Mouse (Mus musculus): ENCODE results near the gene Auts2. TPM values are rescaled to one million over a fixed set of nuclear protein-coding genes. Genes with fewer than 3 reads are reported as not detected.

Gene Auts2
- polyA plus RNA-seq, 1 experiment, result not detected

DNA sequence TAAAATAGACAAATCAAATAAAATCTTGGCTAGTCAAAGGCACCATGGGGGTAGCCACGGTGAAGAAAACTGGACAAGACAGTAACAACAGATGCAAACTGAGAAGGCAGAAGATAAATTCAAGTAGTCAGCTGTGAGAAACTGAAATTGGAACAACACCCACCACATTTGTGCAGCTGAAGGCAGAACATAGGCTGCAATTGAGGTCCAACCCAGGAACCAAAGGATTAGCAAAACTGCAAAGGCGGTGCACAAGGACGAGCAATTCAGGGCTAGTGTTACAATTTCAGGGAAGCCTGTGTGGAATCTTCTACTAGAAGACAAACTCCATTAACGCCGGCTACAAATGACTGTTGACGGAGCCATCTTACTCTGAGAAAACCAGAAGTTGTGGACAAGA, 550.9 kb downstream of the Auts2 start:
- no peak for TF ChIP-seq GATA1 (IDR thresholded peaks at IDR 0.05; ENCODE audit: low read length)

- TF ChIP-seq GATA1 (IDR thresholded peaks at IDR 0.05; ENCODE audit: low read length), result no peak
These were observed 552.6 kb downstream of the Auts2 start for GRCm38 (mm10) chr5:131990532-131990931.

GRCm38 (mm10) chr5:131981451-131981850, 561.7 kb downstream of the Auts2 start:
- TF ChIP-seq GATA1 (IDR thresholded peaks at IDR 0.05; ENCODE audit: low read length), result no peak

DNA sequence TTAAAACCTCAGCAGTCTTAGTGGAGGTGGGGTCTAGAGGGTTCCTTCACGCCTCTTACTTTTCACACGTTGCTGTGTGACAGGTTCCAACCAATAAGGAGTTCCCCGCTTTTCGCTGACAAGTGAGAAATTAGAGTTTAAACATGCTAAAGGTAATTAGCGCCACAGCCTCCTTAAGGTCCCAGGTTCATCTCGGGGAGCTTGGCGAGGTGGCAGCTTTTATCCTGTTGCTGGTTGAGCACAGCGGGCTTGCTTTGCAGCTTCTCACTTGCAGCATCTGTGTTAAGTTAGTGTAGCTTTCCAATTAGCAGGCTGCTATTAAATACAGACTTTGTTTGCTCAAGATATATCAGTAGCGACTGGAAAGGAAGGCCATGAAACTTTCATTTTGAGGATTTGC, 564.2 kb downstream of the Auts2 start:
- TF ChIP-seq GATA1 (IDR thresholded peaks at IDR 0.05; ENCODE audit: low read length), result no peak

GRCm38 (mm10) chr5:131977497-131977896, 565.6 kb downstream of the Auts2 start:
- TF ChIP-seq GATA1 (IDR thresholded peaks at IDR 0.05; ENCODE audit: low read length), result no peak

- TF ChIP-seq GATA1 (IDR thresholded peaks at IDR 0.05; ENCODE audit: low read length), result no peak
These were observed 571.2 kb downstream of the Auts2 start for GRCm38 (mm10) chr5:131971901-131972300.

DNA sequence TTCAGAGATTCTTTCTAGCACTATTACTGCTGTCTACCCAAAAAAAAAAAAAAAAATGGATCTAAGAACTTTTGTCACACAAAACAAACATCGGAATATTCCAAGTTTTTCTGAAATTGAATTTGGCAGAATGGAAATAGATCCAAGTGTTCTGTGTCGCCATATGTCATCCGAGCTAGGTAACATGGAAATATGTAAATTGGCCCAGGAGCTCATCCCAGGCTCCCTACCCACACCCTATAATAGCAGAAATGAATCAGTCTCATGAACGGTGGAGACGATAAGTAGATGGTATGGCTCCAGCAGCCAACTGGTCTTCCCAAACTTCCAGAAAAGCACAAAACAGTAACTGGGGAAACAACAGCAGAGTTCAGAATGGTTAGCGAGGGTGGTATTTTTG, 577.6 kb downstream of the Auts2 start:
- no peak for TF ChIP-seq GATA1 (IDR thresholded peaks at IDR 0.05; ENCODE audit: low read length)

DNA sequence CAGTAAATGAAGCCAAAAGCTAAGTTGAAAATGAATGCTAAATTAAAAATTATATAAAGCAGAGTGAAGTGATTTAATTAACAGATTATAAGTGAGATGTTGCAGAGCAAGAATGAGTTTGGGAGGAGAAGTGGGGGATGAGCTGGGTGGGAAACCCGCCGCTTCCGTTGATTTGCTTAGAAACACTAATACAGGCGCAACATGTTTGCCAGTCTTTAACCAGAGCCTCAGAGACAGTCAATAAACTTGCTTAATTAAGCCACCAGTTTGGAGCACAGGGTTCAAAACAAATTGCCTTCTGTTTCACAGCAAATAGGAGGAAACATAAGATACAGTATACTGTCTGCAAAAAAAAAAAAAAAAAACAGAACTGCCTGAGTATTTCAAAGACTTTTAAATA, 579.6 kb downstream of the Auts2 start:
- no peak for TF ChIP-seq GATA1 (IDR thresholded peaks at IDR 0.05; ENCODE audit: low read length)

GRCm38 (mm10) chr5:131961859-131962258, 581.3 kb downstream of the Auts2 start:
- no peak for TF ChIP-seq GATA1 (IDR thresholded peaks at IDR 0.05; ENCODE audit: low read length)

- no peak for TF ChIP-seq GATA1 (IDR thresholded peaks at IDR 0.05; ENCODE audit: low read length)
These were observed 582.7 kb downstream of the Auts2 start for GRCm38 (mm10) chr5:131960432-131960831.

DNA sequence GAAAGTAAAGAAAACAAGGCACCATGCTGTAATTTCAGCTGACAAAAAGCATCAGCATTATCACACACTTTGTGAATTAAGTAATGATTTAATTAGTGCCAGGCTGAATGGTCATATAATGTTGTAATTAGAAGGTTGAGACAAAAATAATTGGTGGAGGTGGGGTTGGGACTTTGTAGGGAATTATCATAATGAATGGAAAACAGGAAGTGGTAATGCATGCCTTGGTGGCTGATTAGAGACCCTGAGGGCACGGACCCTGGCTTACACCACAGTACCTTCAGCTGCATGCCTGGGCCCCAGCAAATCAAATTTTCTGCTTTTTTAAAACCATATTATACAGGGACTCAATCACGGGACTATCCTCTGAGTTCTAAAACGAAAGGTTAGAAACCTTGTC, 586.1 kb downstream of the Auts2 start:
- TF ChIP-seq GATA1 (IDR thresholded peaks at IDR 0.05; ENCODE audit: low read length), result no peak

GRCm38 (mm10) chr5:131956090-131956489, 587.1 kb downstream of the Auts2 start:
- no peak for TF ChIP-seq GATA1 (IDR thresholded peaks at IDR 0.05; ENCODE audit: low read length)

DNA sequence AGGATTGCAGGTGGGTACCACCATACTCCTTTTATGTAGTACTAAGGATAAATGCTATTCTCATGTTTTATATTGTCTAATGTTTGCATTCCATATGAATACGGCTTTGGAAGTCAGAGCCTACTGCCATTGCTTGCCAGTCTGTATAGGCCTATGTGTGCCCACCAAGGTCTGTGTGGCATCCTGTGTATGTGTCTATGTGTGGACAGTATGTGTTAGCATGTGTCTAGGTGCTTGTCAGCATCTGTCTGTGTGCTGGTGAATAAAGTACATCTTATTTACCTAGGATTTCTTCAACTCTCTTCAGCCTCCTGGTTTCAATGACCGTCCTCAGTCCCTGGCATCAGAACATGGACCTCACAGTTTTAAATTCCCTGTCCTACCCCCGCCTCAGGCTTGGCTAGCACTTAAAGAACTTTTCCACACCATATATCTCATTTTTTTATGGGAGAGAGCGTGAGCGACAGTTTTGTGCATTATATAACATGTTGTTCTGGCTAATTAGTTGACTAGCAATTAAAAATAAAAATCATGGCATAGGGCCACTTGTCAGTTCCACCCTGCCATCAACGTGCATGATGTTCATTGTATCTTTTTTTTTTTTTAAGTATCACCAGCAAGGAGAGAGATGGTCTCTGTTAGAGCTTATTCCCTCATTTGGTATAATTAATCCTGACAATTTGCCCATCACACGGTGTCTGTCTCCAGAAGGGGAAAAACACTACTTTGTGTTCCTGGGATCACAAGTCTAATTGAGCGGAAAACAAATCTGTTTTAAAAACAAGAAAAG, 587.7 kb downstream of the Auts2 start:
- no peak for TF ChIP-seq GATA1 (IDR thresholded peaks at IDR 0.05; ENCODE audit: low read length)

DNA sequence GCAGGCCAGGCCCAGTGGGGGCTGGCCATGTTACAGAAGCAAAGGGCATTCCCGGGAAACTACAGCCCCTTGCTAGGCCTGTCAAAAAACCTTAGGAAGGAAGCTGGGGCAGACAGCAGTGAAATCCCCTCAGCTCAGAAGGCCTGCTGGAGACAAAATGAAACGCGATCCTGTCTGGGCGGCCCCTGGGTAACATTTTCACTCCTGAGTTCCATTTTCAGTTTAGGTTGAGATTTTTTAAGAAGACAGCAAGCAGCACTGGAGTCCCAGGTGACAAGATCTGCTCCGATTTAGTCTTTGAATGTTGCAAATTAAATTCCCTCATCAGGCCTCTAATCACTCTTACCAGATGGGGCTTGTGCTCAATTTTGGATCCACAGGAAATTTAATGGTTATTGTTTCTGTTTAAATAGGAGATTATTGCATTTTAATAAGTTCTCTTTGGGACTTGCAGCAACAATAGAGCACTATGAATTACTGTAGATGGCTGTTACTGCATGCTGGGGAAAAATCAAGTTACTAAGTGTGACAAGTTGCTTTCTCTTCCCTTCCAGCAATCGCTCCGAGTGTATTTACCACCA, 594.5 kb downstream of the Auts2 start:
- no peak for TF ChIP-seq GATA1 (IDR thresholded peaks at IDR 0.05; ENCODE audit: low read length)

DNA sequence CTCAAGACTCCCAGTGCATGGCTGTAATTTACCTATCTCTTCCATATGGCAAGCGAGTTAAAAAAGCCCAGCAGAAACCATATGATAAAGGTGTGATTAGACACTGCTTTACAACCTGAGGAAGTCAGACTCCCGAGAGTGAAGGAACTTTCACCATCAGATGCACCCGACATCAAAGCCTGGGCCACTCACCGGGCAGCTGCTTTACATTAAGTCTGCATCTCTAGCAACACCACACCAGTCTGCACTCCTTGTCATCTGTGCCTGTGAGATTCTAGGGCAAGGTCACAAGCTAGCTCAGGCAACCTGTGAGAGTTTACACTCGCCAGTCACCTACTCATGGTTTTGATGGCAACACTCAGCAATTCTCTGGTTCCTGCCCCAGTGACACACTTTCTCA, 596.3 kb downstream of the Auts2 start:
- no peak for TF ChIP-seq GATA1 (IDR thresholded peaks at IDR 0.05; ENCODE audit: low read length)

DNA sequence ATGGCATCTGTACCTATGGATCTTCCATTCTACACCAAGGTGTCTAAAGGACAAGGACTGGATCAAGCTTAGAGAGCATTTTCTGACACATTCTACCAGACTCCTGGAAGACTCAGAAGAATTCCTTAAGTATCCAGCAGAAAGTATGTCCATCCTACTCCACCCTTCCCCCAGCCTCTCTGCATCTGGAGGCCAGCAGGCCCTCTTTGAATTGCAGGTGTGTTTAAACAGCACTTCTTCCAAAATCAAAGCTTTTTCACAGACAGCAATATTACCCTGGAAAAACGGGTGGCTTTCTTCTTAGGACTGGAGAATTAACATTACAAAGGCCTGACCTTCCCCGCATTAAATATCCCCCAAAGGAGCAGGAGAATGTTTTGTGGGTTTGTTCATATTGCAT, 598.4 kb downstream of the Auts2 start:
- no peak for TF ChIP-seq GATA1 (IDR thresholded peaks at IDR 0.05; ENCODE audit: low read length)

DNA sequence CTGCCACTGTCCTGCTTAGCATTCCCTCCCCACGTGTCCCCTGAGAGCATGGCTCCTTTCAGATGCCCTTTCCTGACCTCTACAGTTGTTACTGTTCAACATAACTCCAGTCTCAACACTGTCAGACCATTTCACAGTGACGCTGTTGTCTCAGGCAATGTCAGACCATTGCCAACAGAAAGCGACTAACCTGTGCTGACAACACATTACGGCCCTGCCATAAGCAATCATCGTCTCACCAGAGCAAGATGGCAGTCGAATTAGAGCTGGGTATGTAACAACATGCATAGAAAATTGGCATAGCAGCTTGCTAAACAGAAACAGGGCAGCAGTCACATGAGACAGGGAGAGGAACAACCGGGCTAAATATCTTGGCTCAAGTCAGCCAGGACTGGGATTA, 614.4 kb downstream of the Auts2 start:
- no peak for TF ChIP-seq GATA1 (IDR thresholded peaks at IDR 0.05; ENCODE audit: low read length)
